Mouse (Mus musculus): Measurements from ENCODE around the gene Qsox2. TPM values are rescaled to one million over a fixed set of nuclear protein-coding genes. Genes with fewer than 3 reads are reported as not detected.

Qsox2 gene
- polyA plus RNA-seq, 1 experiment from 2014 or later = 23.8 TPM

DNA sequence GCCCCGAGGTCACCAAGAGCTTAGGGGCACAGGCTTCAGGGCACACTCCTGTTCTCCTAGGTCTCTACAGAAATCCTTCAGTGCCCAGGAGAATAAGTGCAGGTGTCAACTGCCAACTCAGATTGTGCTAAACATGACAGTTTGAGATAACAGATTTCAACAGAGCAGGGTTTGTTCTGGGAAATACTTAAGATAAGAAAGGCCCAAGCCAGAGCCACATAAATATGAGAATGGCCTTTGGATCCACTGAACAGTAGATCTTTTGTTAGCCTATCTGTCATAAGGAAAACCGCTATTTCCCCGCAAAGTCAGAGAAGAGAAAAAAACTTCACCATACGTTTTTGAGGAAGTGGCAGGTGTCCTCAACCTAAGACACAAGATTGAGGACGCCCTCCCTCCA is 3.1 kb downstream of the Qsox2 start:
- no peak overlapping the region for H3K4me3 ChIP-seq (ENCODE audit: low read length)
- peak; percentile 56 for ATAC-seq
- 61% methylated on average over 5 of the region's 5 CpGs for WGBS
- H3K27me3 ChIP-seq (replicated peaks; ENCODE audit: control insufficient read depth, insufficient read depth, low read length) = no peaks in the 10 kb centered on the region
- H3K4me1 ChIP-seq (ENCODE audit: control insufficient read depth, insufficient read depth, low read length) = peaks cover 26% of the 10 kb centered on the region
- peak overlapping the region; percentile 81 for H3K27ac ChIP-seq (ENCODE audit: low read length)
- H3K9ac ChIP-seq (ENCODE audit: low read depth, low read length) = no peak overlapping the region
- H3K9me3 ChIP-seq (ENCODE audit: control insufficient read depth, low read length) = no peaks in the 10 kb centered on the region
- H3K36me3 ChIP-seq (ENCODE audit: control insufficient read depth, insufficient read depth, low read length) = no peaks in the 10 kb centered on the region
- 0 out of 2 replicates have a peak overlapping the region, but pooled peaks have one; percentile 9 for H3K4me2 ChIP-seq (ENCODE audit: low read depth, low read length)

DNA sequence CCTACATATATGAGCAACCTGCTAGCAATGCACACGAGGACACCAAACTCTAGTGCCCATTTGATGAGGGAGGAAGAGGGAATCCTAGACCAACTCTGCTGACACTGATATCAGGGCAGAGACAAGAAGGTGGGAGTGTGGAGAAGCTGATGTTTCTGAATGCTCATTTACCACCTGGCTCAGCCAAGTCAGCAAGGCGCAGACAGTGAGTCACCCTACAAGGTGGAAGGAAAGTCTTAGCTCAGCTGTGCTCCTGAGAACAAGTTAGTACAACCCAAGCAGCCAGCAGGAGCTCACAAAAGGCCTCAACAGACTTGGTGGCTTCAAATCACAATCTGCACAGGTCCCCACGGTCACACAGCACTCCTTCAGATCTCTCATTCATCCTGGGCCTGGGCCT is 6.0 kb downstream of the Qsox2 start:
- Histone ChIP-seq H3K27me3 (replicated peaks; ENCODE audit: control insufficient read depth, insufficient read depth, low read length) (no peaks in the 10 kb centered on the region), H3K9ac (ENCODE audit: low read depth, low read length) (no peak overlapping the region; the same call in 1 of the 2 replicates), H3K4me2 (ENCODE audit: low read depth, low read length) (no peak overlapping the region), H3K27ac (ENCODE audit: low read length) (no peak overlapping the region), H3K4me1 (ENCODE audit: control insufficient read depth, insufficient read depth, low read length) (peaks cover 21% of the 10 kb centered on the region), H3K36me3 (ENCODE audit: control insufficient read depth, insufficient read depth, low read length) (0 out of 2 replicates have a peak, but pooled peaks cover 2% of the 10 kb centered on the region), H3K4me3 (ENCODE audit: low read length) (no peak overlapping the region), H3K9me3 (ENCODE audit: control insufficient read depth, low read length) (no peaks in the 10 kb centered on the region)
- no peak for ATAC-seq
- WGBS = 80% methylated on average over 3 of the region's 3 CpGs

DNA sequence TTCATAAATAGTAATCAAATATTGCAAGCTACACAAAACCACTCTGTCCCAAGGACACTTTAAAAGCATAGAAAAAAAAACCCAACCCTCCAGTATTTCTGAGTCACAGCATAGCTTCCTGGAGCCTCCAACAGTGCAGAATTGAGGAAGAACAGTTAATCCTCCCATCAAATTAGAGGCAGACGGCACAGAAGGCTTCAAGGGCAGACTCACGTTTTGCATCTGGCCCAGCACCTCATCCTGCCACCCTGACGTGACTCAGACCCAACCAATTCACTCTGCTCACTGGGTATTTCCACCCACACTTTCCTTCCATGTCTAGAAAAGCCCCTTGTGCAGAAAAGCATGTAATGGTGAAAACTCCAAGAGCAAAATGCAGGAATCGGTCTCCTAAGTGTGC is 7.1 kb downstream of the Qsox2 start:
- WGBS = 46% methylated on average over 4 of the region's 4 CpGs
- Histone ChIP-seq H3K4me1 (ENCODE audit: control insufficient read depth, insufficient read depth, low read length) (peaks cover 18% of the 10 kb centered on the region), H3K4me2 (ENCODE audit: low read depth, low read length) (no peak overlapping the region), H3K9me3 (ENCODE audit: control insufficient read depth, low read length) (no peaks in the 10 kb centered on the region), H3K27ac (ENCODE audit: low read length) (no peak overlapping the region), H3K9ac (ENCODE audit: low read depth, low read length) (no peak overlapping the region), H3K36me3 (ENCODE audit: control insufficient read depth, insufficient read depth, low read length) (peaks cover 2% of the 10 kb centered on the region; the same call in 1 of the 2 replicates), H3K27me3 (replicated peaks; ENCODE audit: control insufficient read depth, insufficient read depth, low read length) (no peaks in the 10 kb centered on the region), H3K4me3 (ENCODE audit: low read length) (no peak overlapping the region)
- no peak for ATAC-seq

DNA sequence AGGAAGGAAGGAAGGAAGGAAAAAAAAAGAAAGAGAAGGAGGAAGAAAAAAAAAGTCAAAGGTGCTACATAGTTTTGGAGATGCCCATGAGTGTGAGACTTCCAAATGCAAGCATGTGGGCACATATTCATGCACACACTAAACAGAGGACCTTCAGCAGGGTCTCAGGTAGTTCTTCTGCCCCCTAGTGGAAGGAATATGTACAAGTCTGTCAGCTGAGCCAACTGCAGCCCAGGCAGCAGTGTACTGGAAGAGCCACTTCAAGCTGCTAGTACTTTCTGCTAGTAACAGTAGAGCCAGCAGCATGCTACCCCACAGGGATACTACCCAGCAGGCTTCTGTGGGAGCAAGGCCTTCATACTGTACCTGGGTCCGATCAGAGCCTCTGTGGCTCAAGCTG is 9.5 kb downstream of the Qsox2 start:
- 80% methylated on average over 1 of the region's 1 CpGs for whole genome bisulfite sequencing
- Histone ChIP-seq H3K27ac (ENCODE audit: low read length) (no peak overlapping the region), H3K36me3 (ENCODE audit: control insufficient read depth, insufficient read depth, low read length) (peaks cover 9% of the 10 kb centered on the region), H3K9me3 (ENCODE audit: control insufficient read depth, low read length) (no peaks in the 10 kb centered on the region), H3K4me2 (ENCODE audit: low read depth, low read length) (no peak overlapping the region), H3K4me3 (ENCODE audit: low read length) (no peak overlapping the region), H3K27me3 (replicated peaks; ENCODE audit: control insufficient read depth, insufficient read depth, low read length) (no peaks in the 10 kb centered on the region), H3K9ac (ENCODE audit: low read depth, low read length) (no peak overlapping the region), H3K4me1 (ENCODE audit: control insufficient read depth, insufficient read depth, low read length) (0 out of 2 replicates have a peak, but pooled peaks cover 2% of the 10 kb centered on the region)
- ATAC-seq = no peak

DNA sequence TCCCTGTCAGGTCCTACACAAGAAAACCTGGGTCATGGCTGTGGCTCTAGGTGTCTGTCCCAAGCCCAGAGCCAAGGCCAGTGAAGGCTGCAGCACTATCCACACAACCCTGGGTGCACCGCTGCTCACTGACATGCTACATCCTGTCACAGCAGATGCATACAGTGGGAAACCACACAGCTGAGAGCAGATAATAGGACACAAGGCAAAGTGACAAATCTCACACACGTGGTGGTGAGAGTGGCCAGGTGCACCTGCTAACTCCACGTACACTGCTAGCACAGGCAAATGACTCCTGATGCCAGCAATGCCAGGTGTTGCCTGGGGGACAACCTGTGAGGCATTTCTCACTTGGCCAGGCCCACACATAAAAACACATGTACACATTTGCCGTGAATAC is 12.1 kb downstream of the Qsox2 start:
- Histone ChIP-seq H3K36me3 (ENCODE audit: control insufficient read depth, insufficient read depth, low read length) (peaks cover 9% of the 10 kb centered on the region), H3K9me3 (ENCODE audit: control insufficient read depth, low read length) (no peaks in the 10 kb centered on the region), H3K9ac (ENCODE audit: low read depth, low read length) (no peak overlapping the region), H3K27me3 (replicated peaks; ENCODE audit: control insufficient read depth, insufficient read depth, low read length) (no peaks in the 10 kb centered on the region), H3K4me1 (ENCODE audit: control insufficient read depth, insufficient read depth, low read length) (no peaks in the 10 kb centered on the region), H3K27ac (ENCODE audit: low read length) (no peak overlapping the region), H3K4me3 (ENCODE audit: low read length) (no peak overlapping the region), H3K4me2 (ENCODE audit: low read depth, low read length) (no peak overlapping the region)
- WGBS = 91% methylated on average over 4 of the region's 4 CpGs
- ATAC-seq = peak; percentile 75

DNA sequence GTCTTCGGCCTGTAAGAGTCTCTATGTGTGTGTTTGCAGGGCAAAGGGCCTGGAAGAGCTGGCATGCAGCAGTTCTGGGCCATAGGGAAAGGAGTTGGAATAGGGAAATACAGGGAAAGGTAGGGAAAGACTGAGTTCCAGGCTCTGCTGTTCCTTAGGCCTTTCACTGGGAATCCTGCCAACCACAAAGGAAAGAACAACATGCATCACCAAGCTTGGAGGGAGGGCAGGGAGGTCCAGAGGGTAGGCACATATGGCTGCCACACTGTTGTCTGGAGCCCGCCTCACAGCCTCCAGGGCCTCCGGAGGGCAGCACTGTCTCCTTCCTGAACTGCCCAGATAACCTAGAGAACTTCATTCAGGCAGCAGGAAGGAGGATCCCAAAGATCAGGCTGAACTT is 13.4 kb downstream of the Qsox2 start:
- no peaks in the 10 kb centered on the region for H3K27me3 ChIP-seq (replicated peaks; ENCODE audit: control insufficient read depth, insufficient read depth, low read length)
- no peaks in the 10 kb centered on the region for H3K4me1 ChIP-seq (ENCODE audit: control insufficient read depth, insufficient read depth, low read length)
- no peak overlapping the region for H3K4me3 ChIP-seq (ENCODE audit: low read length)
- no peak overlapping the region for H3K9ac ChIP-seq (ENCODE audit: low read depth, low read length)
- H3K27ac ChIP-seq (ENCODE audit: low read length) = no peak overlapping the region
- ATAC-seq = no peak
- no peaks in the 10 kb centered on the region for H3K9me3 ChIP-seq (ENCODE audit: control insufficient read depth, low read length)
- WGBS = 87% methylated on average over 3 of the region's 3 CpGs
- no peak overlapping the region for H3K4me2 ChIP-seq (ENCODE audit: low read depth, low read length)
- H3K36me3 ChIP-seq (ENCODE audit: control insufficient read depth, insufficient read depth, low read length) = peaks cover 9% of the 10 kb centered on the region

DNA sequence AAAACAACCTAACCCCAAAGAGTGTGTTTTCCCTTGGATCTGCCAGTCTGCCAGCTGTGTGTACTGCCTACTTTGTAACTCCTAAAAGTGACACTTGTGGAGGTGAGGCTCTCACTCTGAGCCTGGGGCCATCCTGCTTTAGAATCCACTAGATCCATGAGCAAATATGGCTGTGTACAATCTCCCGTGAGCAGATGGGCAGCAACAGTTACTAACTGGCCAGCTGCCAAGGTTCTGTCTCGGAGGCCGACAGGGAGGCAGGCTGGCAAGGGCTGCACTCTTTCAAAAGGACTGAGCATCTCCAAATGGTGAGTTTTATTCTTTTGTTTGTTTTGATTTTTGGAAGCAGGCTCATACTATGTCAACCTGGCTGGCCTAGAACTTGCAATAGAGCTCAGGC is 22.8 kb downstream of the Qsox2 start:
- 21% methylated on average over 3 of the region's 3 CpGs for WGBS
- Histone ChIP-seq H3K9ac (ENCODE audit: low read depth, low read length) (no peak overlapping the region), H3K27ac (ENCODE audit: low read length) (no peak overlapping the region), H3K27me3 (replicated peaks; ENCODE audit: control insufficient read depth, insufficient read depth, low read length) (no peaks in the 10 kb centered on the region), H3K4me3 (ENCODE audit: low read length) (no peak overlapping the region), H3K4me2 (ENCODE audit: low read depth, low read length) (no peak overlapping the region), H3K9me3 (ENCODE audit: control insufficient read depth, low read length) (no peaks in the 10 kb centered on the region), H3K36me3 (ENCODE audit: control insufficient read depth, insufficient read depth, low read length) (peaks cover 19% of the 10 kb centered on the region), H3K4me1 (ENCODE audit: control insufficient read depth, insufficient read depth, low read length) (no peaks in the 10 kb centered on the region)
- no peak for ATAC-seq

DNA sequence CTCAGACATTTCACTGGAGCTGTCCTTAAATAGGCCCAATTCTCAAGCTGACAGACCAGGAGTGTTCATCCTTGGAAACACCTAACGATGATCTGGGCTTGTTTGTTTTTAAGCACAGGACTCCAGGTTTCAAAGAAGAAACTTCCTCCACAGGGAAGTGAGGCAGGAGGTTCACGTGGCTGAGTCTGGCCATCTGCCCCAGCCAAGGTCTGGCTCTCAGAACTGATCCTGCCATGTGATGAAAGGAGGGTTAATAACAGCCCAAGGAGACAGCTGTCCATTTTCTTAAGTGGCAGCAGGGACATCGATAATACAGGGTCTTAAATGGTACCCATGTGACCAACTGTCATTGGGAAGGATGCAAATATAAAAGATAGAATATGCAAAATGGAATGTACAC is 27.8 kb downstream of the Qsox2 start:
- no peak overlapping the region for H3K27ac ChIP-seq (ENCODE audit: low read length)
- no peak for ATAC-seq

DNA sequence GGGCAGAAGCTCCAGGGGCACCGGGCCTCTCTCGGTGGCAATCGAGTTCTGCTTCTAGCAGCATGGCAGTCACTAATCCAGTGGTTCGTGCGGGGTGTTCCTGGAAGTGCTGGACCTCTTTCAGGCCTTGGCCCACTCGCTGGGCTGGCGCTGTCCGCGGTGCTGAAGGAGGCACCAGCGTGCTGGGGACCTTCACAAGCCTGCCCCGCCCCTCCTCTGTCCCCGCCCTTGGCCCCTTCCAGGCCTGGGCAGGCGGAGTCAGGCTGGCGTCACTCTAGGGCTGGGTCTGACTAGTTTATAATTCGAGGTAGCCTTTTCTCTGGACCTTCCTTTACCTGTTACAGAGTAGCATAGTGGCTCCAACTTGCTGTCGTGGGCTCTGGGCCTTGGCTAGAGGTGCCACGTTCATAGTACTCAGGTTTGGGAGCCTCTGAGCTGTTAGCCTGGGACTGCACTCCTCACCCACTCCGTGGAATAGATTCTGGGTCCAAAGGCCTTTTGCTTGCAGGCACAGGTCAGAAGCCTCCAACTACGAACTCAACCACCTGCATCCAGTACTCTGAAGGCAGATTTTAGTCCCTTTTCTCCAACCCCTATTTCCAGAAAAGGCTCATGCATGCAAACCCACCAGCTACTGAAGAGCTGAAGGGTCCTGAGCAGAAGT is 29.1 kb downstream of the Qsox2 start, which contains the start of gene Lhx3:
Gene Lhx3 (minus strand): TSS at position 164 of the 664 bp plus-strand sequence.
- ATAC-seq = peak; percentile 97
- peaks cover 13% of the 10 kb centered on the region for H3K4me1 ChIP-seq (ENCODE audit: control insufficient read depth, insufficient read depth, low read length)
- 6% methylated on average over 19 of the region's 19 CpGs for WGBS
- H3K27ac ChIP-seq (ENCODE audit: low read length) = no peak within 1 kb of the TSS
- peaks cover 23% of the 10 kb centered on the region for H3K36me3 ChIP-seq (ENCODE audit: control insufficient read depth, insufficient read depth, low read length)
- peaks cover 43% of the 10 kb centered on the region for H3K27me3 ChIP-seq (replicated peaks; ENCODE audit: control insufficient read depth, insufficient read depth, low read length)
- H3K9ac ChIP-seq (ENCODE audit: low read depth, low read length) = no peak within 1 kb of the TSS
- H3K4me3 ChIP-seq (ENCODE audit: low read length) = peak within 1 kb of the TSS; percentile 11; the same call in 1 of the 2 replicates
- H3K9me3 ChIP-seq (ENCODE audit: control insufficient read depth, low read length) = no peaks in the 10 kb centered on the region
- H3K4me2 ChIP-seq (ENCODE audit: low read depth, low read length) = 0 out of 2 replicates have a peak within 1 kb of the TSS, but pooled peaks have one; percentile 25

More for the DNA sequence above, 27.8 kb downstream of the Qsox2 start:
- H3K27me3 ChIP-seq (replicated peaks; ENCODE audit: control insufficient read depth, insufficient read depth, low read length) = peaks cover 31% of the 10 kb centered on the region
- peaks cover 13% of the 10 kb centered on the region for H3K4me1 ChIP-seq (ENCODE audit: control insufficient read depth, insufficient read depth, low read length)
- peaks cover 23% of the 10 kb centered on the region for H3K36me3 ChIP-seq (ENCODE audit: control insufficient read depth, insufficient read depth, low read length)
- no peak overlapping the region for H3K9ac ChIP-seq (ENCODE audit: low read depth, low read length)
- no peak overlapping the region for H3K4me2 ChIP-seq (ENCODE audit: low read depth, low read length)
- WGBS = 78% methylated on average over 3 of the region's 3 CpGs
- H3K9me3 ChIP-seq (ENCODE audit: control insufficient read depth, low read length) = no peaks in the 10 kb centered on the region
- H3K4me3 ChIP-seq (ENCODE audit: low read length) = no peak overlapping the region

All from intestine, embryonic 16.5 days (tissue).